Mouse (Mus musculus): ENCODE measurements around the gene Uck2.

DNA sequence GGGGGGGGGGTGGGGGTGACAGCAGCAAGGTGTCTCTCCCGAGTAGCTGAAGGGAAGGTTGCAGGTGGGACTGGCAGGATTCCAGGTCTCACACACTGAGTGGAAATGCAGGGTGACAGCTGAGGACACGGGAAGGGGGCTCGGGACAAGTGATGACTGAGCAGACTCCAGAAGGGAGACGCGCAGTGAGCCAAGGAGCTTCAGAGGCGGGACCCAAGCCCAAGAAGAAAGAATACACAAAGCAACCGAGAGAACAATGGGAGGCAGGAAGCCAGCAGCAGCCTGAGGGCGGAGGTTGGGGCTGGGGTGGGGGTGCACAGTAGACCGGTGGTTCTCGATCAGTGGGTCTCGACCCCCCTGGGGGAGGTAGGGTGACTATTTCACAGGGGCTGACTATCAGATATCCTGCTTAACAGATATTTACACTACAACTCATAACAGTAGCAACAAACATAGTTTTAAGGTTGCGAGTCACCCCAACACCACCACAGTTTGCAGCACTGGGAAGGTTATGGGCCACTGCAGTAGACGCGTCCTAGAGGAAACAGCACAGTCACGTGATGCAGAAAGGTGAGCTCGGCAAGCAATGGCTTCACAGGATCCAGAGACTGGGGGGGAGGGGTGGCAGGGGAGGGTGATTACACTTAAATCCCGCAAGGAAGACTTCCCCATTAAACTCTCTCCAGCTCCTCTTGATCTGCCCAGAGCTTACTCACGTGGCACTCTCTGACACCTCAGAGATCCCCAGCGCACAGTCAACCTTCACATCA, 14.6 kb downstream of the Uck2 start:
- TF ChIP-seq CTCF (IDR thresholded peaks at IDR 0.05; ENCODE audit: control insufficient read depth, insufficient read depth, insufficient replicate concordance, low read depth, low read length) = no peak
- TF ChIP-seq POLR2A (IDR thresholded peaks at IDR 0.05; ENCODE audit: control insufficient read depth, low read depth, low read length) = no peak
